Mouse (Mus musculus): Measurements from ENCODE around the gene Ago4. TPM values are rescaled to one million over a fixed set of nuclear protein-coding genes. Genes with fewer than 3 reads are reported as not detected.

The Ago4 gene
- total RNA-seq, 2 experiments from 2014 or later: 6.2 to 6.3 TPM

Small RNAs within 50 kb of the gene (microRNA-seq; reads per million reads assigned to microRNA genes)
- not detected for gene Mir7119

Other genes with a start within 250 kb of the Ago4 start
- 1 to 10 TPM in 1 of 2 experiments, under 1 TPM in 1; 0.92 to 1.0 TPM for gene Col8a2, start 246.7 kb downstream of the Ago4 start, total RNA-seq (2021)
- 10 to 100 TPM; 25.1 to 29.6 TPM for gene Adprhl2, start 211.8 kb downstream of the Ago4 start, total RNA-seq (2021)
- 1 to 10 TPM; 2.2 to 2.5 TPM for gene Tekt2, start 207.8 kb downstream of the Ago4 start, total RNA-seq (2021)
- 10 to 100 TPM; 23.0 to 23.5 TPM for gene Ago3, start 103.9 kb downstream of the Ago4 start, total RNA-seq (2021)
- 10 to 100 TPM; 62.4 to 65.3 TPM for gene Ago1, start 64.9 kb downstream of the Ago4 start, total RNA-seq (2021)
- gene Clspn, start 23.5 kb upstream of the Ago4 start, total RNA-seq (2021): 1 to 10 TPM; 1.1 to 2.5 TPM
- 10 to 100 TPM; 82.3 to 84.7 TPM for gene 5730409E04Rik, start 76.3 kb upstream of the Ago4 start, total RNA-seq (2021)
- gene Psmb2, start 144.2 kb upstream of the Ago4 start, total RNA-seq (2021): 100 to 1,000 TPM; 126 TPM
- gene Tfap2e, start 202.8 kb upstream of the Ago4 start, total RNA-seq (2021): not detected
- 100 to 1,000 TPM; 694 to 719 TPM for gene Ncdn, start 220.0 kb upstream of the Ago4 start, total RNA-seq (2021)
- gene AU040320, start 220.1 kb upstream of the Ago4 start, total RNA-seq (2021): 10 to 100 TPM; 54.6 to 57.3 TPM